Mouse (Mus musculus): Measurements from ENCODE around the gene Dnhd1.
"Not testable (repeated sequence)": the region's sequence is repeated elsewhere in the genome, so short reads cannot be mapped to it uniquely, and the experiment has no call there.

The Dnhd1 gene

DNA sequence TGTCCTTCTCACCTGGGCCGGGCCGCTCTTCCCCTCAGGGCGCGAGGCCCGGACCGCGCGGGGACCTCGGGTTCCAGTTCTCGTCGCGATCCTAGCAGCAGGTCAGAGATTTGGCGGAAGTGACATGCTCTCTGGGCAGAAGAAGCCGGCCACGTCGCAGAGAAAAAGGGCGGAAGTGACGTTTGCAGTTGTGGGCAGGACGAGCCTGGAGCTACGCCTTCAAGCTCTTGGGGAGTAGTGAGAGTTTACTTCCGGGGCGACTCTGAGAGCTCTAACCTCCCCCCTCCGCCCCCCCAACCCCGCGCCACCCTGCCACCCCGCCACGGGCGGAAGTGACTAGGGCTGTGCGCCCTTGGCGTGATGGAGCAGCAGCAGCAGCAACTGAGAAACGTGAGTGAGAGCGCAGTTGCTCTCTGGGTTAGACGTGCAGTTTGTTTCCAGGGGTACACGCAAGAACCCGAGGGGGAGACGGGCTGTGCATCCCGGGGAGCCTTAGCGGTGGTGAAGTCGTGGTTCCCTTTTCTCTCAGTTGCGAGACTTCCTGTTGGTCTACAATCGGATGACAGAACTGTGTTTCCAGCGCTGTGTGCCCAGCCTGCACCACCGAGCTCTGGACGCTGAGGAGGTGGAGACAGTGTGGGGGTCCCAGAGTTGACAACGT lies 10.3 kb upstream of the Dnhd1 start, which contains the start of the genes Arfip2 and Gm45799:
Gene Arfip2, minus strand, starts transcription at position 184 of the 661 bp plus-strand sequence.
Gene Gm45799, plus strand, starts transcription at position 320 of the 661 bp plus-strand sequence.
- DNase-seq (ENCODE audit: low spot score in 2 of 2): peak; percentile 96 to 99

DNA sequence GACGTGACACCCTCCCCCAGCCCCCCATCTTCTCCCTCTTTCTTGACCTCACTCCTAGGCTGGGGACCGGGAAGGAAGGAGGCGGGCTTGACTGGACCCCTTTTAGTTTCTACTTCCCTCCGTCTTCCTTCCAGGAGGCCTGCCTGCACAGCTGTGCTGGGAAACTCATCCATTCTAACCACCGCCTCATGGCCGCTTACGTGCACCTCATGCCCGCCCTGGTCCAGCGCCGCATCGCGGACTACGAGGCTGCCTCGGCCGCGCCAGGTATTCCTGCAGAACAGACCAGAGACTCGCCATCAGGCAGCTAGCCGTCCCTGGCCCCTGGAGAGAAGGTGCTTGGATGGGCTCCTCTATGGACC lies 9.8 kb upstream of the Dnhd1 start:
- peak in 1 of 2 experiments; percentile 29 for DNase-seq (ENCODE audit: low spot score in 2 of 2)

GRCm38 (mm10) chr7:105641936-105642335 lies 8.7 kb upstream of the Dnhd1 start:
- DNase-seq (ENCODE audit: low spot score in 2 of 2): no peak

GRCm38 (mm10) chr7:105685541-105686197 lies 35.0 kb downstream of the Dnhd1 start:
- DNase-seq (ENCODE audit: low spot score in 2 of 2): no peak

DNA sequence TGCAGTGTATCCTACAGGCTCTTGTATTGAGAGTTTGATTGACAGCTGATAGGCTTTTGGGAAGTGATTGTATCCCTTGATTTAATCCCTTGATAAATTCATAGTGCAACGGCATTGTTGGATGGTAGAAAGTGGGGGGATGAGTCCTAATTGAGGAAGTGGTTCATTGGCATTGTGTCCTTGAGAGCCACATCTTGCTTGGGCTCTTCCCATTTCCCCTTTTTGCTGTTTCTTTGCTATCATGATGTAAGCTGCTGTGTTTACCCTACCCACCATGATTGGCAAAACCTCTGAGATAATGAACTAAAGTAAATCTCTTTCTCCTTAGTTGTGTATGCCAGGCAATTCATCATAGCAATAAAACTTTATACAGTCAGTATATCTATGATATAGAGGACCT lies 40.2 kb downstream of the Dnhd1 start:
- no peak for DNase-seq (ENCODE audit: low spot score in 2 of 2)

DNA sequence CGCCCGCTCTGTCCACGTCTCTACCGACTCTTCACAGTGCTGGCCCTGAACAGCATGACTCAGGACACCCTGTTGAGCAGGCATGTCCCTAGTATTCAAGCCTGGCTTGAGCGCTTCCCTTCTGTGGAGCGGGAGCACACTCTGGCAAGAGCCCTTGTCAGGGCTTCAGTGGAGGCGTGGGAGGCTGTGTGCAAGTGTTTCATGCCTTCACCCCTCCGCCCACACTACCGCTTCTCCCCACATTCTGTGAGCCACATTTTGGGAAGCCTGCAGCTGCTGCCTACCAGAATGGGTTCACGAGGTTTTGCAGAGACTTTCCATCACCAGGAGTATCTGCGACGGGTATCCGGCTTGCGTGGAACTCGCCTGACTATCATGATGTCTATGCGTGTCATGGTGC lies 52.6 kb downstream of the Dnhd1 start:
- peak; percentile 13 to 30 for DNase-seq (ENCODE audit: low spot score in 2 of 2)

GRCm38 (mm10) chr7:105703816-105704215 lies 53.2 kb downstream of the Dnhd1 start:
- no peak for DNase-seq (ENCODE audit: low spot score in 2 of 2)

- no peak for DNase-seq (ENCODE audit: low spot score in 2 of 2)
Measured at GRCm38 (mm10) chr7:105708733-105709132, 58.1 kb downstream of the Dnhd1 start.

DNA sequence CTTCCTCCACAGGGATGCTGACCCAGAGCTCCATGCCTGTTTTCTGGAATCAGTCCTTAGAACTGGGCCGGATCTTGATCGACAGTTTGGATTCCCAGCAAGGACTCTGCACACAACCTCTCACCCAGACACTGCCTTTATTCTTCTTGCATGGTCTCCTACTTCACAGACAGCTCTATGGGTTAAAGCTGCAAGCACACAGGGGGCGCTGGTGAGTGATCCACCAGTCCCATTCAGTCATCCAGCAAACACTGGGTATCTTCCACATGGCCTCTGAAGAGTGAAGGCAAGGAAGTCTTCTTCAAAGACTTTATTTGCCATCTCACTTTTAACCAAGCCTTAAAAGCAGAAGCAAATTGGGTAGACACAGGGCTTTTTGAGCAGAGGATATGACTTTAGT lies 64.7 kb downstream of the Dnhd1 start:
- no peak for DNase-seq (ENCODE audit: low spot score in 2 of 2)

DNA sequence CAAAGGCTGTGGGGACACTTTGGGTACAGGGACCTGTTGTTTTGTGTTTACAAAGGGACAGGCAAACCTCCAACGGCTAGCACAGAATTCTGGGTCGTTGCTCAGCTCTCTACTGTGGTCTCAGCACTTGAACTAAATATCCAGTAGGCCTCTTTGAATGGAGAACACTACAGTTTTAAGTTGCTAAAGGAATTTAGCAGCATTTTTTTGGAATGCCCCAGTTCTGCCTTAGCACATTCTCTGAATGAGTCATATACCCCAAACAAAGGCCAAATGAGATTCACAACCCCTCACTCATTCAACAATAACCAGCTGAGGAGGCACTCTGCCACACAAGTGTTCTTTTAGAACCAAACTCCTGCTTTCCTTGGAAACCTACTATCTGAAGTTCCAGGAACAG lies 71.3 kb downstream of the Dnhd1 start:
- DNase-seq (ENCODE audit: low spot score in 2 of 2): no peak

DNA sequence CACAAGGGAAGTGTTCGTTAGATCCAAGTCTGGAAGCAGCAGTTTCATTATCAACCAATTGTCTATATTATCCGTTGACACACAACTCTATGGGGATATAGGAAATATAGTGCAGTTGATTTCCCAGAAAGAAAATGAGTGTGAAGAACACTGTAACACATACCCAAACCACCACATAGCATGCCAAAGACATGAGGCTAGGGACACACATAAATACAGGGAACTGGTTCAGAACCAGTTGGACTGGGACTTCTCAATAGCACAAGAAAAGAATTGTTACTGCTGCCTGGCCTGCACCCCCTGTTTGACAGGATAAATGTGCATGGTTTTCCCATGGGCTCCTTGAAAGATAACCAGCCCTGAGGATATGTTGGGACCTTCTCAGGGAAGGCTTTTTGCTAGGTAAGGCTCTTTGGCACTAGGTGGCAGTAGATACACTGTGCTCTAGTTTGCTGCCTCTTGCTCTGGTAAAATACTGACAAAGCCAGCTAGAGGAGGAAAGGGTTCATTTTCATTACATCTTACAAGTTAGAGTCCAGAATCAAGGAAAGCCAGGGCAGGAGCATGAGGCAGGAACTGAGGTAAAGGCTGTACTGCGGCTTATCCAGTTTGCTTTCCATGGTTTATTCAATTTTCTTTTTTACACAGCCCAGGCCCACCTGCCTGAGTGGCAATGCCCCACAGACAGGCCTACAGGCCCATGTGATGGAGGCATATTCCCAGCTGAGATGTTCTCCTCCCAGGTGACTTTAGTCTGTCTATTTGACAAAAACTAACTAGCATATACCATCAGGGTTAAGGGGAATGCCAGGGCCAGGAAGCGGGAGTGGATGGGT lies 75.7 kb downstream of the Dnhd1 start:
- peak; percentile 31 to 70 for DNase-seq (ENCODE audit: low spot score in 2 of 2)

GRCm38 (mm10) chr7:105726980-105727325 lies 76.3 kb downstream of the Dnhd1 start:
- DNase-seq (ENCODE audit: low spot score in 2 of 2): no peak

DNA sequence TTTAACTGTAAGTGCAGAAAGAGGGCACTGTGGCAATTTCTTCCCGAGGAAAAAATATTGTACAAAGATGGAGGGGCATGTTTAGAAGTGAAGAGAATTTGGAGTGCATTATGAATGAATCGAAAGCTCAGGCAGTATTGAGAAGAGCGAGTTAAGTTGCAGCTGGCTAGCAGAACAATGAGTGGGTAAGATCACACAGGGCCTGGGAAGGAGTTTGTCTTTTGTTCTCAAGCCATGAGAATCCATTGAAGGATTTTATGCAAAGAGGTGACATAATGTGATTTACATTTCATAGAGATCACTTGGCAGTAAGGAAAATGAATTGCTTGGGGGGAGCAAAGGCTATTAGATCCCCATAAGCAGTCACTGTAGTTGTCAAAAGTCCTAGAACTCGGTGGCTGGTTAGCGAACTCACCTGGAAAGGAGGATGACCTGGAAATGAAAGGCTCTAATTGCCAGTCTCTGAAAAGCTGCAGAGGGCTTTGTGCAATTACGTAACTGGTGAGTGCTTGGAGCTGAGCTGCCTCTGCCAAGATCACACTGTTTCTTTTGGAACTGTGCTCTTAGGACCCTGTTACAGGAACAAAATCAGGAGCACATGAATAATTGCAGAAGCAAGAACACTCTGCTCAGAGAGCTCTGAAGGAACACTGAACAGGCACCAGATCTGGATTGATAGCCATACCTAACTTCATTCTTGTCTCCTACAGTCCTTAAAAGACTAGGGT lies 78.2 kb downstream of the Dnhd1 start:
- DNase-seq (ENCODE audit: low spot score in 2 of 2): peak in 1 of 2 experiments; percentile 37

DNA sequence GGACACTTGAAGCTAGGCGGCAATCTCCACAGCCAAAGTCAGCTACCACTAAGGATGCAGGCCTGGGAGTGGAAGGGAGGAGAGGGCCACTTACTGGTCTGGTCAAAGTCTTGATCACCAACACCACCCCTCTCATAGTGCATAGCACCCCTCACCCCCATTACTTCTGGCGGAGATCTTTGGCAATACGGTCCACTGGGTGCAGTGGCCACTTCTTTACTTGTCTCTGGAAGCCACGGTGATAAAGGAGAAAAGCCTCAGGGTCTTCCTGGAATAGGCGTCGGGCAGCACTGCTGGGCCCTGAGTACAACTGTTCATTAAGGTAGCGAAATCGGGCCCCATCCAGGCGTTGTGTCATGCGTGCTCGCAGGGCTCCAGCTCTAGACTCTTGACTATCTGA lies 83.2 kb downstream of the Dnhd1 start:
- DNase-seq (ENCODE audit: low spot score in 2 of 2): no peak

DNA sequence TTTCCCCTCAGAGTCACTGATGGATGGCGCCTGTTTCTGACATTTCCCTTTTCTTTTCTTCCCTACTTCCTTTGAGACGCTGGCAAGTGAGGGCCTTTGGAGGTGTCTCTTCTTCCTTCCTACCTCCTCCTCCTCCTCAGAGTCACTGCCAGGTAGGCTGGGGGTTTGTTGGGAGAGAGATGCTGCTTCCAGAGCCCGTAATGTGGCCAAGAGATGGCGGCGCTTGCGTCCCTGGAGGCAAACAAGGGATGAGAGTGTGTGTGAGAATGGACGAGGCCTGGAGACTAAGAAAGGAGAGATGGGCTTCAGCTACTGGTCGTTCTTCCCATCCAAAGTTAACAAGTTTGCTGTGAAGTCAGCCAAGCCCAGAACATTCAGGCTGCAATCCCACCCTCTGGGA lies 84.2 kb downstream of the Dnhd1 start:
- DNase-seq (ENCODE audit: low spot score in 2 of 2): no peak

DNA sequence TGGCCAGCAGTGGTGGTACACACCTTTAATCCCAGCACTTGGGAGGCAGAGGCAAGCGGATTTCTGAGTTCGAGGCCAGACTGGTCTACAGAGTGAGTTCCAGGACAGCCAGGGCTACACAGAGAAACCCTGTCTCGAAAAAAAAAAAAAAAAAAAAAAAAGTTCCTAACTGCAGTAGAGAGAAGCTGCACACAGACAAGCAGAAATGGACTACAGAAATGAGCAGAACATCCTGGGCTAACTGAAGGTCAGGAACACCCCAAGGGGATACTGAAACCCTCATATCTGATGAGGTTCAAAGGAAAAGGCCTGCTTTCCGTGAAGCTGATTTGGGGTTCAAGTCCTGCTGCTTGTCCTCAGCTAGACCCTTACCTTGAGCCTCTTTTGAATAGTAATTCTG lies 84.8 kb downstream of the Dnhd1 start:
- not testable (repeated sequence) for DNase-seq (ENCODE audit: low spot score in 2 of 2)

GRCm38 (mm10) chr7:105736264-105736901 lies 85.8 kb downstream of the Dnhd1 start, which contains the start of gene Ilk:
Gene Ilk, plus strand, starts transcription at chr7:105736592.
- peak; percentile 91 to 93 for DNase-seq (ENCODE audit: low spot score in 2 of 2)

- DNase-seq (ENCODE audit: low spot score in 2 of 2): peak; percentile 24 to 43
Measured at GRCm38 (mm10) chr7:105736911-105737521, 86.4 kb downstream of the Dnhd1 start, which contains the start of gene Rrp8. Gene Rrp8, minus strand, starts transcription at chr7:105737385.

- DNase-seq (ENCODE audit: low spot score in 2 of 2): no peak
Measured at GRCm38 (mm10) chr7:105737648-105738047, 87.0 kb downstream of the Dnhd1 start.

- DNase-seq (ENCODE audit: low spot score in 2 of 2): no peak
Measured at GRCm38 (mm10) chr7:105738286-105738685, 87.7 kb downstream of the Dnhd1 start.

DNA sequence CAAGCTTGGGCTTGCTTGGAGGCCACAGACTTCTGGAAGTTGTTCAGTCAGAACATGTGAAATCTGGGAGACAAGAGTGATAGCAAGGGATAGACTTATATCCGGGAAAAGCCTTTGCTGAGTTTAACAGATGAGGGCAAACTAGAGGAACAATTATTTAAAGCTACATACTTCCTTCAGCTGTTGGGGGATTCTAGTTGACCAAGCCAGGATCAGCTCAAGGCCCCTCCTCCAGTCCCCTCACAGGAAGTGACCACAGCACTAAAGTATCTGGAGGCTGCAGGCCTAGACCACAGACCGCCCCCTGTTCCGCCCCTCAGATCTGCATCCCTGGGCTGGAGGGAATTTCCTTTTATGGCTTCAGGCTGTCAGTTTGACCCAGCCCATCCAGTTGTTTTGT lies 88.3 kb downstream of the Dnhd1 start:
- DNase-seq (ENCODE audit: low spot score in 2 of 2): no peak
